Mouse (Mus musculus) layer of hippocampus, postnatal 36 days (tissue): ENCODE results near the gene Clybl. TPM values are rescaled to one million over a fixed set of nuclear protein-coding genes. Genes with fewer than 3 reads are reported as not detected.

ENCODE experiments used
- DNase-seq, 2 experiments: peaks; one replicate each; pipeline ENCODE4 v3.0.0; 2022
- total RNA-seq, 2 experiments: library from RNA; stranded (reverse); gene quantifications; 2 replicates each; pipeline ENCODE4 v1.2.3; 2021

The Clybl gene
- total RNA-seq, 2 experiments from 2014 or later, result 24.1 to 29.9 TPM

DNA sequence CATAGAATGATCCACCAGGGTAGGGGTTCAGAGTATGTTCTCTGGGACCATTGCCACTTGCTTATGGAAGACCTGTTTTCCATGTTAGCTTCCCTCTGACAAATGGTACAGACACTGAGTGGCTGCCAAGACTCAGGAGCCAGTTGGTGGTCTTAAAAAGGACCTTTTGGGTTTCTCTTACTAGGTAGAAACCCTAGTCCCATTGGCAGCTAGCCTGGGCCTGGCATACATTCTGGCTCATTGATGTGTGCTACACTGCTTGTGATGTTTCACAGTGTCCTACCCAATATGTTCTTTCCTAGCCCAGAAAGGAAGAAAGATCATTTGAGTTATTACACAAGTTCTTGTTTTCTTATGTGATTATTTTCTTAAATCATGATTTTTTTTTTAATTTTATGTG is 69.8 kb downstream of the Clybl start:
- no peak for DNase-seq

DNA sequence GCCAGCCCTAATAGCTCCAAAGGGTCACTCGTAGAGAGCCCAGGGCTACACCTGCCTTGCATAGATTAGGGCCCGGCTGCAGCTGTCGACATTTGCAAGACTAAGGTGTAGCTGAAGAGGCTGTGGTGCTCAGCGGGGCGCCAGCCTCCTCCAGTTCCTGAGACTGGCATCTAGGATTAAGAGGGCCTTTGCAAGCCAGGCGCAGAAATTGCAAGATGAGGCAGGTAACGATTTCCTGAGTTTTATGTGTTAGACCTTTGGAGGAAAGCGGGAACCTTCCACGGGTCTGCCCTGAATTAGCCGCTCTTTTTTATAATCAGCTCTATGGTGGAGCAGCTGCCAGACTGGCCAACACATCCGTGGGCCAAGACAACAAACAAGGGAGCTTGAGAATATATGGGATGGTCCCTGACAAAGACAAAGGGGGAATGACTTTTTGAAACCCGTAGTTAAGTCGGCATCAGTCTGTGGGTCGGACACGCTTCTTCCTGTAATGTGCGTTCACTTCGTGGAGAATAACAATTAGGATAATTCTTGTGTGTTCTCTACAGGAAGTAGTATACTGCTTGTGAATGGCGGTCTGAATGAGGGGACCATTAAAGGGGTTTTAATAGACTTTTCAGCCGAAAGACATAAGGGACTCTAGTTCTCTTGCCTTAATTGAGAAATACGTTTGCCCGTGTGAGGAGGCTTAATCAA is 74.2 kb downstream of the Clybl start:
- DNase-seq, result no peak

DNA sequence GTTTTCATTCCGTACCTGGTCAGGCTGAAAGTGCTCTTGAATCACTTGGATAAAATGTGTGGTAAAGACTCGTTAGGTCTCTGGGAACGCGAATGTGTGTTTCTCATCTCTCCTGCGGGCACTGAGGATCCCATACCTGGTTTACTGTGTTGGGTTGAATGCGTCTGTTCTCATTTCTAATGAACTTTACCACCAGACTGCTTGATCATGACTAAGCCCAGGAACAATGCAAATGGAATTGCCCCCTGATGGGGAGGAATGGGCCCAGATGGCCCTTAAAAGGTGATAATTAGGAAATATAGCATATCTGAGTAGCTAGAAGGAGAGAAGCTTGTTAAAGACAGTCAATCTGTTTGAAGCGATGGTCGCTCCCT is 74.7 kb downstream of the Clybl start:
- DNase-seq, result no peak

DNA sequence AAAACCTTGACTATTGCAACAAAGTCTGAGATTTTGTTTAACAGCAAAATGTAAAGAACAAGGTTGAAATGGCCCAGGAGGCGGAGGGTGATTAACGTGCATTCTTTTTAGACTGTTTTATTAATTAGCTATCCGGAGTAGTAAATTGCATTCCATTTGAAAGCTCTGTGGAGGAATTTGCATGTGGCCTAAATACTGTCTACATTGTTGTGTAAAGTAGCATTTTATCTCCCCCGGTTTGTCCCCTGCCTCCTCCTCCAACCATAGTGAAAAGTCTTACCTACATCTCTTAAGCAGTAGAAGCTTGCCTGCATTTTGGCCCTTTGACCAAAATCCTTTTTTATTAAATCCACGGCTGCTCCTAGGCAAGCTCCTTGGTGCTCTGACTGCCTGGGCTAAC is 76.8 kb downstream of the Clybl start:
- no peak for DNase-seq

DNA sequence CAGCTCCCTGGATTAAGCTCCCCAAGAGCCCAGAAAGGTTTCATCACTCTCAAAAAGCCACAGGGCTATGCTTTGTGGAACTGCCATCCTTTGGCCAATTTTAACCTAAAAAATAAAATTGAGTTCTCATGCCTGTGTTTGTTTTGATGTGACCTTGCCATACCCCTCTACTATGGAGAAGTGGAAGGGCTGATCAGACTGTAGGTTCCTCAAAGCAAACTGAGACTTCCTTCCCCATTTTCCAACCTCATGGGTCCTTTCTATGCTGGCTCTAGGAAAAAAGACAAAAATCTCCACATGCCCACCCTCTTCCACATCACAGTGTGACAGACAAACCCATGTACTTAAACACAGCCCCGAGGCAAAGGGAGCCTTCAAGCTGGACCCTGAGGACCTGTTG is 79.7 kb downstream of the Clybl start:
- DNase-seq, result no peak

DNA sequence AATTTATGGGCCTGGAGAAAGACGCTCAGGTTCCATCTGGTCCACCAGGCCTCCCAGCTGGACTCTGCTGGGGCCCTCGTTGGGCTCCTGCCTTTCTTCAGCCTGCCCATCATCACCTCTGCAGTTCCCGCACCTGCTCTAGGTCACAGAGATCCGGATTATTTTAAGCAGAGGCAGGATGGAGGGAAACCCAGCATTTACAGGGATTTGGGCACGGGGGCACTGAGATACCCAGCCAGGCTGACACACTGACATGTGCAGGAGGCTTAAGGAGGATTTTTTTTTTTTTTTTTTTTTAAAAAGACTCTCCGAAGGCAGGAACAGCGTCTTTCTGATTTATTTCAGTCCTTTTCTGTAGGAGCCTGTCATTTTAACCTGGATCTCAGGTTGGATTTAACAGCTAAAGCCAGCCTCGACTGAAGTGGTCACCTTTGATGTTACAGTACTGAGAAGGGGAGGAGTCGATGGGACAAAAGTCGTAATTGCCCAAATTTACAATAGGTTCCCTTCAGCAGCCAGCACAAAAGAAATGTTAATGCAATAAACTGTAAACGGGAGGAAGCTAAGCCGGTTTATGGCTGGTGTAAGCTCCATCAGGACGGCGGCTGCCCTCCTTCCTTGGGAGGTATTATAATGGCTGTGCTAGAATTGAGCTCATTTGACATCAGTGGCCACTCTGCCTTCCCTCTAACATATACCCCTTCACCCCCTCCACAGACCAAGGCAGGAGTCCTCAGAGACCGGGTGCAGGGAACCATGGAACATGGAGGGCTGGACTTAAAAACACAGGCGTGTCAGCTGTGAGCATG is 81.6 kb downstream of the Clybl start:
- no peak for DNase-seq

DNA sequence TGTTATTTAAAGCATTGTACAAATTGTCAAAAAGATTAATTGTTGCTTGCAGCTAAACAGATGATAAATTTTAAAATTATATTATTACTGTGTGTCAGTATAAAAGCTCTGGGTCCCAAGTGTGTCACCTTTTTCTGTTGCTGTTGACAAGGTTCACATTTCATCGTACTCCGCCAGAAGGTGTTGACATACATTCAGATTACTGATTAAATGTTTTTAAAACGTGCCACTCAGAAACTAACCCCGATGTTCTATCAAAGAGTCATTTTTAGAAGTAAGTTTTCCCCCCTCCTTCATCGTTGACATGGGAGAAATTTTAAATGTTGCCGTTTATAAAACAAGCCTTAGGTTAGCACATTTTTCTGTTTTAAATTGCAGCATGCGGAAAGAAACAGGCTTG is 83.7 kb downstream of the Clybl start:
- no peak for DNase-seq

DNA sequence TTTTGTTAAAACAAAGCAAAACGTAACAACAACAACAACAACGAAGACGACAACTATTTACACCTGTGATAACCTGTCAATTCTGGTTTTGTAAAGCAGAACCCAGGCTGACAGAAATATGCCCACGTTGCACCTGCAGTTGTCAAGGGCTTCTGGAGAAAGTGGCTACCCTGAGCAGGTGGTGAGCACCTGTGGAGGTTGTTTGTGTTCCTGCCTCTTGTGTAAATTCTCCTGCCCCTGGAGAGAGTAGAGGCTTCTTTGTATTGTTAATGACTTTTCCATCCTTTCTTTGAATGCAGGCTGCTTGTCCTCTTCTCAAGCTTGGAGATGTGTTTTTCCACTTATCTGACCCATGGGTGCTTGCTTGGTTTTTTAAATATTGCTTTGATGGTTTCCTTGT is 86.1 kb downstream of the Clybl start:
- no peak for DNase-seq

DNA sequence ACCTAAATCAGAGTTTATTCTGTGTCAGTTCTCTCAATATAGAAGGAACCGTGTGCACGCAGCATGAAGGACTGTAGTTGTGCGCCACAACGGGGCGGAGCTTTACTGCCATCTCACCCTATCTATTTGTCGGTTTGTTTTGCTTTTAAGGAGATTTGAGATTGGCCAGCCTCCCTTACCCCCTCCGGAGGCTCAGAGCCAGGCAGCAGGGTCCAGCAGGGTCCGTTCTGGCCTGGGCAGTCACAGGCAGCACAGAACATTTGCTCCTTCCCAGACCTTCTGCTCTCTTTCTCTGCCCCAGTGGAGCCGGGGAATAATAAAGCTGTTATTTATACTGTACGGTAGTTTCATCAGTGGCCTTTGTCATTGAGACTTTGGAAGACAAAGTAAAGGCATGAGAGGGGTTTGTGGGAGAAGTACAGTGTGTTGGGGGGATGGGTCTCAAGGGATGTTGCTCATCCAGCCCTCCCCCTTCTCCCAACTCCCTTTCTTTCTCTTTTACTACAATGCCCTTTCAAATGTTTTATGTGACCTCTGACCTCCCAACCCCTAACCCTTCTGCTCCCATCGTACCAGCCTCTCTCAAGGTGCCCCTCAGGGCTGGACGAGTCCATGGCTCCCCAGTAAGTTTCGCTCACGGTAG is 89.7 kb downstream of the Clybl start:
- DNase-seq, result no peak

DNA sequence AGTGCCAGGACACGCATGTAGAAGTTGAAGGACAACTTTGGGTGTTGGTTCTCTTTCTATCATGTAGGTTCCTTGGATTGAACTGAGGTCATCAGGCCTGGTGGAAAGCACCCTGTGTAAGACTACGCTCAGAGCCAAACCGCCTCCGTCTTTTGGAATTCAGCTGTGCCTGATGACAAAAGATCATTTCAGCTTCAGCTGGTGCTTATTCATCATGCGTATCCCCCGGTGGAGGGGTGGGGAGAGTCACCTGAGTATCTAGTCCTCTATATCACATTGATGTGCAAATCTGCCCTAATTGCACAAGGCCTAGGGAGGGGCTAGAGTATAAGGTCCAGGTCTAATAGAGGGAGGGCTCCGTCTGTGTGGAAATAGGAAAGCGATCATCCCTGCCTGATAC is 95.6 kb downstream of the Clybl start:
- DNase-seq, result no peak

DNA sequence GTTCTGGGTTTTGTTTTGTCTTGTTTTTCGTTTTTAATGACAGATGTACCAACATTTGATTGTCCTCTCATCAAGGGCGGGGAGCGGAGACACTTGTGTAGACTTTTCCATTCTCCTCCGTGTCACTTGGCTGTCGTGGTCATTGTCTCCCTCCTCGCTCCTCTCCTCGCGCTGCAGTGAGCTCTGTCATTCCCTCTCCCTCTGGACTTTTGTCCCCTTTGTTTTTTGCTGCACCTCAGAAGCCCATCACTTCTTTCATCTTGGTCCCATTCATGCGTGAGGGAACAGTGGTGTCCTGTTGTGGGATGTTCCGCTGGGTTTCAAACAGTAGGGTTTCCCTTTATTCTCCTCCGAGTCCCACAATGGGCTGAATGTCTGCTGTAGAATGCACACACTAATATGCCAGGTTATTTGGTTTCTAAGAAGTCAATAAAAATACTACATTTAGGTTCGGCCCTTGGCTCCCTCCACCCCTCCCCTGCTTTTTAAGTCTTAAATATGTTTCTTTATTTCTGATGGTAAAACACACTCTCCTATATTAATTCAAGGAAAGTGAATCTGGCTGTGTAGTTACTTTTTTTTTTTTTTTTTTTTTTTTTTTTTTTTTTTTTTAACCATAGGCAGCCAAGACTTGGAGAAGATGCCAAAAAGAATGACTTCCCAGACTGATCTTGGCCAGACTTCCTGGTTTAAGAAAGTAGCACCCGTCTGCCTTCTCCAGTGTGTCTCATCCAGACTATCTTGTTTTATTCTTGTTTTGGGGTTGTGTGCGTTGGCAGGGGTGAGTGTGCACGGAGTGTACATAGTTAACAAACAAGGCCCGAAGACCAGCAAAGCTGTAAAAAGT is 98.2 kb downstream of the Clybl start:
- DNase-seq, result no peak

DNA sequence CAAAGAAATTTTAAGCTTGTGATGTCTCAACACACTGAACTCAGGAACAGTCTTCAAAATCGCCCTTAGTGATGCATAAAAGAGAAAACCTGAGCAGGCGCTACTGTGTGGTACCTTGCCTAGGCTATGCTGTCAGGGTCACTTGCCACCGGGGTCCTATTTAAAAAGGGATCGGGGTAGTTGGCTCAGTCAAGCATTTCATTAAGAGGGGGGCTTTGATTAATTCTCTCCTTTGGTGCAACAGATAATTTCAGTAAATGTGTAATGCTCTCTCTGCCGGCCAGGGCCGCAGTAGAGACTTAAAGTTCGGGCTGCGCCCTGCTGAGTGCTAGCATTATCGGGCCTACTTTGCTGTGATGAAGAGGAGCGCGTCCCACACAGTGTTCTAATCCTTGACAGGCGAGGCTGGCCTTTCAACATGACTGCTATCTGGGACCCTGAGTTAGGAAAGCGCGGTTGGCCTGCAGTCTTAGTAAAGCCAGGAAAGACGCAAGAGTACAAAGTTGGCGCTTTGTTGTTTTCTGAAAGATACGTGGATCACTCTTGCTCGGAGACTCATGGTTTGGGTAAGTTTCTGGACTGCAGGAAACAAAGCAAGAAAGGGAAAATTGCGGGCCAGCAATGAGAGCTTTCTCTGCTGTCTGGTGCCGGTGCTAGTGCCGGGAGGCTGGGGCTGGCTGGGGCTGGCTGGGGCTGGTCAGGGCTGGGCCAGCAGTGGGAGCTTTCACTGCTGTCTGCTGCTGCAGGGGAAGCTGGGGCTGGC is 99.0 kb downstream of the Clybl start:
- DNase-seq, result no peak

DNA sequence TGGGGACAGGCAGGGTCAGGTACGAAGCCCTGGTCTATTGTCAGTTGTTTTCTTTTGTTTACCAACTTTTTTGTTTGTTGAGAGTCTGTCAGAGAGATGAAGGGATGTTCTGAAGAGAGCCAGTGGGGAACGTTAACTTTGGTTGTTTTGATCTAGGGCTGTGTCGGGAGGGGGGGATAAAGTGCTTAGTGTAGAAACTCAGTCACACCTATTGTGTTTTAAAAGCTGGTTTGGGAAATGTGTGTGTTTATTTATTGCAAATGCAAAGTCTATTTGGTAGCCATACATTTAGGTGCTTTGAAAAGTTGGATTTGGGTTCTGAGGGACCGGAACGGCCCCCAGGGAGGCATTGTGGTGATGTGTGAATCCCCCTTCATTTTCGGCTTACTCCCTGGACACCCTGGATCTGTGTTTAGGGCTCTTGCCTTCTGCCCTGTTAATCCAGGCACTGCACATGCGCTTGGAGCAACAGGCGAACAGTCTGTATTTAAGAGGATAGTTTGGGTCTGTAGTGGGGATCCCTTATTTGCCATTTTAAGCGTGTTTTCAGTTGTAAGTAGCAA is 99.6 kb downstream of the Clybl start:
- DNase-seq, result no peak

DNA sequence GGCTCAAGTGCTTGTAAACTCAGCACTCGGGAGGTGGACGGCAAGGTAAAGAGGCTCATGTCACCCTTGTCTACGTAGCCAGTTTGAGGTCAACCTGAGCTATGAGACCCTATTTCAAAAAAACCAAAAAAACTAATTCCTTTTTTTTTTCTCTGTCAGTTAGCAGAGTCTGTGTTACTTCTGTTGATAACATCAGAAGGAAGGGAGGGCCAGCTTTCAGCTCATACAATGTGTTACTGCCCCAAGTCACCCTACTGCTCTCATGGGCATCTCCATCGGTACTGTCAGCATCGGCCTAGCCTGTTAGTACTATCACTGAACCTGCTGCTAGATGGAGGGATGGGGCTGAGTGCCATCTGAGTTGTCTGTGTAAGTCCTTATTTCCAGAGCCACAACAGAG is 102.5 kb downstream of the Clybl start:
- no peak for DNase-seq

DNA sequence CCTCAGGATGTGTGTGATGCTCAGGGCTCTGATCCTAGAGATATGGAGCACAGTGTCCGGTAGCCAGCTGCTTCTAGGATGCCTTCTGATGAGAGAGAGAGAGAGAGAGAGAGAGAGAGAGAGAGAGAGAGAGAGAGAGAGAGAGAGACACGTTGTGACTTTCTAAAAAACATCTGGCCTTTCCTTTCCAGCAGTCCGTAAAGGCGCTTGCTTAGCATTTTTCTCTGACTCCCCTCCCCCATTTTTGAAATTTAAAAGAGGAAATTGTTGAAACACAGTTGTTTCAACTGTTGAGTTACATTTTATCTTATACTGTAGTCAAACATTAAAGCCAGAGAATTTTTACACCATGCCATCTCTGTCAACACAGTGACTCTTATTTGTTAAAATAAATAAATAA is 114.9 kb downstream of the Clybl start:
- DNase-seq, result no peak

DNA sequence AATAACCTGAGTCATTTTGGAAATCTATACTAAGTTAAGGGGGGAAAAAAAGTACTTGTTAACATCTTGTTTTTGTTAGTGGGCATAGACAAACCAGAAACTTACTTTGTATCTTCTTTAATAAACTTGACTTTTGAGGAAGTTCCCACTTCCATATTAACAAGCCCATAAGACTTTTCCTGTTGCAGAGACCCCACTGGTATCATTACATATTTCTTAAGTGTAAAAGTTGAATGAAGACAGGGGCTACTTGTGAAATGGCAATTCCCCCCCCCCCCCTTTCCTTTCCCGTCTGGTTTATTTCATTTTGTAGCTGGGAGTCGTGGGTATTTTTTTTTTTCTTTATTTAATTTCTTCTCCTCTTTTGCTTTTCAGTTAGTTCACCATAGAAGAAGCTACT is 115.4 kb downstream of the Clybl start:
- no peak for DNase-seq

DNA sequence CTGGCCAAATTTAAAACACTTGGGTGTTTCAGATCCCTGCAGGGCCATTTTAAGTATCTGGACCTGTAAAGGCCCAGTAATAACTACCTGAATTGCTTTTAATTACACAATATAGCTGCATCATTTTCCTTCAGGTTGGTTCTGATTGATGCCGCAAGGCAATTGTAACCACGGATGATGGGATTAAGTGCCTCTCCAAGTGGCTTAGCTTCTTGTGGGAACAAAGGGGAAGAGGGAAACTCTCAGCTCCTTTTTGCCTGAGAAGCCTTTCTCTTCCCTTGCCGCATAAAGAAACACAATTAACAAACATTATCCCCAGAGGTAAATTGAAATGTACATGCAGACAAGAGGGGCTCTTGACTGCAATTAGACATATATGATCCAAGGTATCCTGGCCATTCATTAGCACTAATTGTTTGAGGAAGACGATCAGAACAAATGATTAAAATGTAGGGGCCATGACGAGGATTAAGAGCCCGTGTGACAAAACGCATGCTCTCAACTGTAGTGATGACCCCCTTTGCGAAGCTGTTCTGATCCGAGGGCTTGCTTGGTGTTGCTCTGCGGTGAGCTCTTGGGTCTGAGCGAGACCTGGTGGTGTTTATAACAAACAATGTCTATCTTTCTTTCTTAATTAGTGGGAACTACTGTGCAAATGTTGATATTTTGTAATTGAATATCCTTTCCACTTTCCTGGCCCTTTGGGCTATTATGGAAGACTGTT is 116.0 kb downstream of the Clybl start:
- no peak for DNase-seq

DNA sequence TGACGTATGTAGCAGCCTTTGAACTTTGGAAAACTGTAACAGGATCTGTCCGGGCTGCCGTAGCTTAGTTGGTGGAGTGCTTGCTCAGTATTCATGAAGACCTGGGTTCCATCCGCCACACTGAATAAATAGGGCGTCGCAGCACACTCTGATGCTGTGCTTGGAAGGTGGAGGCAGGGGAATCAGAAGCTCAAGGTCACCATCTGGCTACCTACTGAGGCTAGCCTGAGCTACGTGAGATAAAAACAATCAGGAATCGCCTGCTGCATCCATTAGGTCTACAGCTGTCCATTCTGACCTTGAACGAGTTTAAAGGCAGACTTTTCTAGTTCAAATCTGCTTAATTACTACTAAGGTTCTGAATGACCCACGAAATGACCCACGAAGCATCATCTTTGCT is 118.8 kb downstream of the Clybl start:
- no peak for DNase-seq

DNA sequence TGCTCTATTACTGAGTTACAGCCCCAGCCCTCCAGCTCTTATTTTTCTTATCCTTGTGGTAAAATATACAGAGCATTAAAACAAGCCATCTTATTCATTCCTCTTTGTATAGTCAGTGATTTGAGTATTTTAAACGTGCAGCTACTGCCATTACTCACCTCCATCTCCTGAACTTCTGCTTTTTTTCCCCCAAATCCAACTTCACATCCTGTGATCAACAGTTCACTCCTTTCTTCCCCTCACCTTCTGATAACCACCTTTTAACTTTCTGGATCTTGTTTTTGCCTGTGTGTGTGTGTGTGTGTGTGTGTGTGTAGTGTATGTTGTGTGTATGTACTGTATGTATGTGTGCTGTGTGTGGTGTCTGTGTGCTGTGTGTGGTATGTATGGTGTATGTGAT is 122.3 kb downstream of the Clybl start:
- DNase-seq, result no peak

DNA sequence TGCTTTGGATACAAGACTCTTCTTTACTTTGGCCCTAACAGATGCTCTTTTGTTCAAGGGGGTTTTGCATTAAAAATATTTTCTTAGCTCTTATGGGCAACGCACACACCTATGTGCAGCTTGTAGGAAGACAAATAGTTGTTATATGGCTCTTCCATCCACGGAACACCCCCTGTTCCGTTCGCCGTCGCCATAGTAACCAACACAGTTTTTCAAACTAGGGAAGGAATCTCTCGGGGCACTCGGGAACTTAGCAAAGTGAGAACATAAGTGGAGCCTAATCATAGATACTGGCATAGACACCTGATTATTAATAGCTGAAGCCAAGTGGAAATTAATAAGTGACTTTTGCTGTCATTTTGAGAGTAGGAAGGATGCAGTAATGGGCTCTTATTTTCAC is 123.6 kb downstream of the Clybl start:
- DNase-seq, result no peak

DNA sequence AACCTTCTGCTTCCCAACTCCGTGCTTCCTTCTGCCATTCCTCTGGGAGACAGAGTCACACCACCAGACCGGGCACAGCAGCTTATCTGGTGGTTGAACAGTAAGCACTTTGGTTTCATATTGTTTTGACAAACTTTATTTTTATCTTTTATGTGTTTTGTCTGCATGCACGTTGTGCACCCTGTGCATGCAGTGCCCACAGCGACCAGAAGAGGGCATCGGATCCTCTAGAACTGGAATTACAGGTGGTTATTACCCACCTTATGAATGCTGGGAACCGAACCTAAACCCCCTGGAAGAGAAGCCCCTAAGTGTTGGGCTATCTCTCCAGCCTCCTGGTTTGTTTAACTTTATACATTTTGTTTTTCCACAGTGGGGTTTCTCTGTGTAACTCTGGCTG is 130.9 kb downstream of the Clybl start:
- no peak for DNase-seq
